In the genomic region with DNA sequence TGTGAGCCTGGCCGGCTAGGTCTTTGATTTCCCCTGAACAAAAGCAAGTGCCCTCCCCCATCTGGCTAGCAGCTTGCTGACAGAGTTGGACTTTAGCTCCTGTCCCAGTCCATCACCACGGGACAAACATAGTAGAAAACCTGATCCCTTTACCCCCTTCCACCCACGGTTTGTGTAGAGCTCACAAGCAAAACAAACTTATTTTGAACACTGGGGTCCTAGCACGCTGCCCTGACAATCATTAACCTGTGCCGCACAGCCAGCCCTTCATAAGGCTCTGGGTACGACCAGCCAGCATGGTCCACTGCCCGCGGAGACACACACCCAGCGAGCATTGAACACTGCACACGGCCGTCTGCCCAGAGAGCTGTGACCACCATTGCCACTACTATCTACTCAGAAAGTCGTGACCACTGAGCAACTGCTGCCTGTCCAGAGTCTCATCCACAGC, we compare ENCODE assay signal across 13 mouse cellular contexts. TPM values are rescaled to one million over a fixed set of nuclear protein-coding genes. Genes with fewer than 3 reads are reported as not detected.
DNase-seq lines count a peak whose midpoint lies in the region; ATAC-seq lines count a peak whose summit lies in the region.
"Had no signal": no experiment of that assay in that cellular context is flagged by ENCODE, and none has a peak within 500 bp of the region (broad histone marks: within the 10 kb centered on the region; RNA-seq: fewer than 3 reads in every experiment).

A gene (plus strand): TSS at position 292 of the 451 bp plus-strand sequence.

- H3K27me3 ChIP-seq in lung, embryonic 15.5 days, result no peaks in the 10 kb centered on the region
- no peaks in the 10 kb centered on the region for H3K27me3 ChIP-seq in midbrain, embryonic 16.5 days (ENCODE audit: control insufficient read depth, insufficient read depth, low read depth, low read length)

- H3K4me3 ChIP-seq in lung, embryonic 15.5 days, result no peak within 1 kb of the TSS
- no peak within 1 kb of the TSS for H3K4me3 ChIP-seq in midbrain, embryonic 16.5 days (ENCODE audit: low read depth, low read length)

- no peaks in the 10 kb centered on the region for H3K4me1 ChIP-seq in lung, embryonic 15.5 days
- peaks cover 5% of the 10 kb centered on the region; the same call in 1 of the 2 replicates for H3K4me1 ChIP-seq in midbrain, embryonic 16.5 days (ENCODE audit: control insufficient read depth, insufficient read depth, low read length)

- no peaks in the 10 kb centered on the region for H3K9me3 ChIP-seq in lung, embryonic 15.5 days
- no peaks in the 10 kb centered on the region; the same call in 1 of the 2 replicates for H3K9me3 ChIP-seq in midbrain, embryonic 16.5 days (replicated peaks; ENCODE audit: control insufficient read depth, low read length, poor library complexity, severe bottlenecking)

- DNase-seq in lung, postnatal 36 days, result no peak
- peak; percentile 84 for DNase-seq in kidney, adult 18-20 months
- DNase-seq in kidney, postnatal 25 days, result peak; percentile 81 to 91
- no peak for DNase-seq in cerebellum, adult 18-20 months
- no peak for DNase-seq in left cerebral cortex, adult 8-10 months (ENCODE audit: low spot score in 2 of 2)
- DNase-seq: adrenal gland, adult 2 months had no signal

- H3K9ac ChIP-seq in lung, embryonic 15.5 days, result no peak within 1 kb of the TSS
- H3K9ac ChIP-seq in midbrain, embryonic 16.5 days (ENCODE audit: low read depth, low read length), result no peak within 1 kb of the TSS

- ATAC-seq in lung, embryonic 15.5 days (ENCODE audit: borderline replicate concordance, extremely low read depth, low FRiP score, low TSS enrichment), result no peak
- 0 out of 2 replicates have a peak, but pooled peaks have one; percentile 19 for ATAC-seq in midbrain, embryonic 16.5 days
- ATAC-seq: hindbrain, postnatal 0 days had no signal

- 61% methylated on average over 12 of the region's 12 CpGs for WGBS in lung, embryonic 15.5 days
- WGBS in midbrain, embryonic 16.5 days, result 14% methylated on average over 12 of the region's 12 CpGs

- H3K4me2 ChIP-seq in lung, embryonic 15.5 days, result no peak within 1 kb of the TSS
- no peak within 1 kb of the TSS for H3K4me2 ChIP-seq in midbrain, embryonic 16.5 days (ENCODE audit: low read length)

- no peaks in the 10 kb centered on the region for H3K36me3 ChIP-seq in lung, embryonic 15.5 days
- no peaks in the 10 kb centered on the region for H3K36me3 ChIP-seq in midbrain, embryonic 16.5 days (ENCODE audit: control insufficient read depth, insufficient read depth, low read length)

- peak within 1 kb of the TSS; percentile 74 for H3K27ac ChIP-seq in lung, embryonic 15.5 days
- no peak within 1 kb of the TSS for H3K27ac ChIP-seq in midbrain, embryonic 16.5 days (ENCODE audit: low read length)
- H3K27ac ChIP-seq: hindbrain, postnatal 0 days had no signal

RNA-seq across cellular contexts. Expression of the gene that starts here (rescaled TPM):
- 0.54 and 0.60 TPM in 2 replicates for polyA plus RNA-seq in lung, embryonic 15.5 days (2015; fragmentation: Nextera tagmentation; extraction: Ambion mirVana)
- 0.11 and 0.27 TPM in 2 replicates for polyA plus RNA-seq in midbrain, embryonic 16.5 days (2015; fragmentation: Nextera tagmentation; extraction: Ambion mirVana)
- total RNA-seq in left cerebral cortex, adult 8-10 months (2022), result not detected
- total RNA-seq: ES-E14; hindbrain, postnatal 0 days; left cerebral cortex, postnatal 25 days had no signal
- polyA plus RNA-seq: hindbrain, postnatal 0 days; spleen, adult 2 months; urinary bladder, adult 2 months had no signal

Comparison
In these comparisons a context has a peak if more than half of its experiments do, and no peak if none do; other contexts are left out.
1. Peak in ATAC-seq in midbrain, embryonic 16.5 days; RNA of the gene not detected or under 1 TPM.
2. DNase-seq: peak in kidney, adult 18-20 months (single experiment) and kidney, postnatal 25 days (2 of 2); none in lung, postnatal 36 days (single experiment), cerebellum, adult 18-20 months (0 of 2) and left cerebral cortex, adult 8-10 months (0 of 2).